Mouse (Mus musculus): ENCODE measurements around the gene Pdss2. TPM values are rescaled to one million over a fixed set of nuclear protein-coding genes. Genes with fewer than 3 reads are reported as not detected.

The Pdss2 gene
- polyA plus RNA-seq, 1 experiment from 2014 or later = 16.5 TPM

DNA sequence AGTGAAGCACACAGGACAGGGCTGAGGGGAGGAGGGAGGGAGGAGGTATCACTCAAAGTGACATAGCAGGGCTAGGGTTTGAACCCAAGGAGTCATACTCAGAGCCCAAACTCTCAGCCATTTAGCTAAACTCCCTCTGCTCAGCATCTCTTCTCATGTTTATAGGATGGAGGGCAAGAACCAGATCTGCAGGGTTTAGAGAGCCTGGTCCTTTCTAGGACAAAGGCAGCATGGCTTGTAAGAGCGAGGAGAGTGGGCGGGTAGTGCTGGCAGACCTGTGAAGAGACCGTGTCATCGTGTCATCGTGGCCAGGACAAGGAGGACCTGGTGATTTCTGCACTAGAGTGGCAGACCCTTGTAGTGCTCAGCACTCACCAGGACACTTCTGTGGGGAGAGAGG is 99.7 kb downstream of the Pdss2 start:
- Histone ChIP-seq H3K9ac (ENCODE audit: low read depth, low read length) (no peak overlapping the region), H3K36me3 (ENCODE audit: control insufficient read depth, insufficient read depth, low read length) (no peaks in the 10 kb centered on the region), H3K4me2 (ENCODE audit: low read depth, low read length) (no peak overlapping the region), H3K4me1 (ENCODE audit: control insufficient read depth, insufficient read depth, low read length) (no peaks in the 10 kb centered on the region; the same call in 1 of the 2 replicates), H3K27ac (ENCODE audit: low read length) (no peak overlapping the region), H3K27me3 (replicated peaks; ENCODE audit: control insufficient read depth, insufficient read depth, low read length) (no peaks in the 10 kb centered on the region; the same call in 1 of the 2 replicates), H3K9me3 (ENCODE audit: control insufficient read depth, low read length) (no peaks in the 10 kb centered on the region), H3K4me3 (ENCODE audit: low read length) (no peak overlapping the region)
- no peak for ATAC-seq
- 90% methylated on average over 5 of the region's 5 CpGs for WGBS

DNA sequence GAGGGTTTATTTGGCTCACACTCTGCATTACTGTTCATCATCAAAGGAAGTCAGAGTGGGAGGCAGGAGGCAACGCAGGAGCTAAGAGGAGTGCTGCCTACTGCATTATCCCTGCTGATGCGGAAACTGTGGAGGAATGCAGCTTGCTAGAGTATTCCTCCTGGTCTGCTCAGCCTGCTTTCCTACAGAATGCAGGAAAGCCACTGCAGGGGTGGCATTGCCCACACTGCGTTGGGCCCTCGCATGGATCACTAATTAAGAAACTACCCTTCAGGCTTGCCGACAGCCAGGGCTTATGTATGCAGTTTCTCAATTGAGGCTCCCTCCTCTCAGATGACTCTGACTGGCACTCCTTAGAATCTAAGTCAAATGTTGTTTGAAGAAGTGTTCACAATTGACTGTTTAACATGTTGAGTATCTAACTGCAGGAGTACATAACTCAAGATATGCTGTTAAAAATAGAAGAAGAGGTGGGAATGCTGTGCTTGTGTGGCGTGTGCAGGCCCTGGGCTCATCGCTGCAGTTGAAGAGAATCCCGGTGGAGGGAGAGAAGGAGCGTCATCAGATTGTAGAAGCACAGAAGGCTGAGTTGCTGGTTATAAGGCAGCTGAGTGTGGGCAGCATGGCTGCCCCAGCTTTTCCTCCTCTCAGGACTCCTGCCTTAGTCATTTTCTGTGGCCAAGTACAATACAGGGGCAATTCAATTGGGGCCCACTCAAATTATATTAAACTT is 101.3 kb downstream of the Pdss2 start:
- Histone ChIP-seq H3K4me2 (ENCODE audit: low read depth, low read length) (no peak overlapping the region), H3K9me3 (ENCODE audit: control insufficient read depth, low read length) (no peaks in the 10 kb centered on the region), H3K4me3 (ENCODE audit: low read length) (no peak overlapping the region), H3K9ac (ENCODE audit: low read depth, low read length) (no peak overlapping the region), H3K27ac (ENCODE audit: low read length) (no peak overlapping the region), H3K27me3 (replicated peaks; ENCODE audit: control insufficient read depth, insufficient read depth, low read length) (no peaks in the 10 kb centered on the region; the same call in 1 of the 2 replicates), H3K4me1 (ENCODE audit: control insufficient read depth, insufficient read depth, low read length) (no peaks in the 10 kb centered on the region; the same call in 1 of the 2 replicates), H3K36me3 (ENCODE audit: control insufficient read depth, insufficient read depth, low read length) (no peaks in the 10 kb centered on the region)
- 75% methylated on average over 9 of the region's 9 CpGs for WGBS
- ATAC-seq = no peak

DNA sequence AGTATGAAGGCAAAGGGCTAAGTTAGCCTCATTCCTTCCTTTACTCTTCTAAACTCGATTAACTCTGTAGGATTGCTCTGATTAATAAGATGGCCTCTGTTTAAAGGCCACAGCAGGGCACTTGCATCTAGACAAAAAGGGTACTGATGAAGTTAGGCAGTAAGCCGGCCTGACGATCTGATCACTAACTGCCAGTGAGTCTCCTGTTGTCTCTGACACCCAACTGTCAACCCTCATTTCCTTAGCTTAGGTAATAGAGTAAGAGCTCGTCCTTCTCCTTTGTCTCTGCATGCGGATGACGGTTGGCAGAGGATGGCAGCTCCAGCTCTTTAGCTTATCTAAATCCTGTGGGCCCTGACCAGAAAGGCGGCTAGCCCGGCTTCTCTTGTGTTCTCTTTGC is 102.1 kb downstream of the Pdss2 start:
- Histone ChIP-seq H3K27me3 (replicated peaks; ENCODE audit: control insufficient read depth, insufficient read depth, low read length) (no peaks in the 10 kb centered on the region; the same call in 1 of the 2 replicates), H3K4me3 (ENCODE audit: low read length) (no peak overlapping the region), H3K4me2 (ENCODE audit: low read depth, low read length) (no peak overlapping the region), H3K36me3 (ENCODE audit: control insufficient read depth, insufficient read depth, low read length) (no peaks in the 10 kb centered on the region), H3K9me3 (ENCODE audit: control insufficient read depth, low read length) (no peaks in the 10 kb centered on the region), H3K9ac (ENCODE audit: low read depth, low read length) (no peak overlapping the region), H3K27ac (ENCODE audit: low read length) (no peak overlapping the region), H3K4me1 (ENCODE audit: control insufficient read depth, insufficient read depth, low read length) (no peaks in the 10 kb centered on the region; the same call in 1 of the 2 replicates)
- 68% methylated on average over 8 of the region's 8 CpGs for WGBS
- no peak for ATAC-seq

DNA sequence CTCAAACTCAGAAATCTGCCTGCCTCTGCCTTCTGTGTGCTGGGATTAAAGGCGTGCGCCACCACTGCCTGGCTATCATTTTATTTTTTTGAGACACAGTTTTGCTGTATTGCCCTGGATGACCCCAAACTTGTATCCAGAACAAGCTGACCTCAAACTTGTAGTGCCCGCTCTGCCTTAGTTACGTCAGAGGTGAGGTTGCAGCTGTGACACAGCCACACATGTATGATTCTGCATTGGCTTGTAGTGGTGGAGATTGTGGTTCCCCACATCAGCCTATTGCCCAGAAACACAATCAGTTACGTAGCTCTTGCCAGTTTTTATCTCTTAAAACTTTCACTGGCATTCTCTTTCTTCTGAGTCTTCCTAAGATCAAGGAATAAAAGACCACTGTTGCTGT is 108.5 kb downstream of the Pdss2 start:
- Histone ChIP-seq H3K9ac (ENCODE audit: low read depth, low read length) (no peak overlapping the region), H3K4me2 (ENCODE audit: low read depth, low read length) (no peak overlapping the region), H3K4me3 (ENCODE audit: low read length) (no peak overlapping the region), H3K27me3 (replicated peaks; ENCODE audit: control insufficient read depth, insufficient read depth, low read length) (no peaks in the 10 kb centered on the region), H3K36me3 (ENCODE audit: control insufficient read depth, insufficient read depth, low read length) (no peaks in the 10 kb centered on the region), H3K27ac (ENCODE audit: low read length) (no peak overlapping the region), H3K9me3 (ENCODE audit: control insufficient read depth, low read length) (no peaks in the 10 kb centered on the region), H3K4me1 (ENCODE audit: control insufficient read depth, insufficient read depth, low read length) (0 out of 2 replicates have a peak, but pooled peaks cover 3% of the 10 kb centered on the region)
- 93% methylated on average over 5 of the region's 5 CpGs for WGBS
- ATAC-seq = no peak

DNA sequence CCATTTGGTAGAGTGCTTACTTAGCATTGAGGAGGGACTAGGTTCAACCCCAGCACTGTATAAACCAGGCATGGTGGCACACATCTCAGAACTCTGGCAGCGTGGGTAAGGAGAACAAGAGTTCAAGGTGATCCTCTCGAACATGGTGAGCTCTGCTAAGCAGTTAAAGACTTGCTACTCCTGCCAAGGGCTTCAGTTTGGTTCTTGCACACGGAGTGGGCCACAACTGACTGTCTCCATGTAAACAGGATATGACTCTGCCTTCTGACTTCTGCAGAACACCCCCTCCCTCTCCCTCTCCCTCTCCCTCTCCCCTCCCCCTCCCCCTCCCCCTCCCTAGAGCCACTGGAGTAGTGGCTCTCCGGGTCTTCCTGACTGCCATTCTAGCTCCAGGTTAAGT is 109.4 kb downstream of the Pdss2 start:
- H3K36me3 ChIP-seq (ENCODE audit: control insufficient read depth, insufficient read depth, low read length) = no peaks in the 10 kb centered on the region
- 41% methylated on average over 4 of the region's 4 CpGs for WGBS
- ATAC-seq = no peak
- no peaks in the 10 kb centered on the region for H3K9me3 ChIP-seq (ENCODE audit: control insufficient read depth, low read length)
- no peak overlapping the region for H3K27ac ChIP-seq (ENCODE audit: low read length)
- H3K9ac ChIP-seq (ENCODE audit: low read depth, low read length) = no peak overlapping the region
- no peak overlapping the region for H3K4me2 ChIP-seq (ENCODE audit: low read depth, low read length)
- H3K4me1 ChIP-seq (ENCODE audit: control insufficient read depth, insufficient read depth, low read length) = 0 out of 2 replicates have a peak, but pooled peaks cover 3% of the 10 kb centered on the region
- no peaks in the 10 kb centered on the region for H3K27me3 ChIP-seq (replicated peaks; ENCODE audit: control insufficient read depth, insufficient read depth, low read length)
- H3K4me3 ChIP-seq (ENCODE audit: low read length) = no peak overlapping the region

DNA sequence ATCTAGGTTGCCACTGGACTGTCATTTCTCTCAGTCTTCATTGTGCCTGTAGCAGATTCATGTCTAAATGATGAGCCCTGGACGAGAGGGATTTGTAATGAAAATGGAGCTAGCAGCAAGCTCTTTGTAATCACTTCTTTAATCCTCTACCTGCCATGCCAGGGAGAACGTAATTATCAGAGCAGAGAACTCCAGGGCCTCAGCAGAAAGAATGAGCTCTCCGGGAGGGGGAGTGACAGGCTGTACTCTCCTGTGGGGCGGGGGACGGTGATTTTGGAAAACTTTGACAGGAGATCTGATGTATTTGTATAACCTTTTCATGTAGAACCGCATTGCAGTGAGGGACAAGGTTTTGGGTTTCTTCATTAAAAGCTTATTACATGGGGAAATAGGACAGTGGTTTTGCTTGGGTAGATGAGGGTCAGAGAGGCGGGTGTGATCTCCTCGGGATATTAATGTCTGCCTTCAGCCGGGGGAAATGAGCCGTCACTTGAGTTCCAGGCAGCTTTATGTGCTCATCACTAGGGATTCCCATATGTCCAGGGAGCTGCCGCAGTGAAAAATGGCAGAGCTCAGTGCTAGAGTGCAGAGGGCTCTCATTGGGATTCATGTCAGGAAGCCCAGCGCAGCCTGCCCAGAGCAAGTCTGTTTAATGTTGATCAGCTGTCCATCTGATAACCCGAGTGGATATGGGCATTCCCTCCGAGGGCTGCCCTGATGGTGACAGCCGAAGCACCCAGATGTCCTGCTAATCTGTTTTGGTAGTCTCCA is 110.8 kb downstream of the Pdss2 start:
- Histone ChIP-seq H3K4me2 (ENCODE audit: low read depth, low read length) (no peak overlapping the region), H3K27me3 (replicated peaks; ENCODE audit: control insufficient read depth, insufficient read depth, low read length) (no peaks in the 10 kb centered on the region), H3K4me3 (ENCODE audit: low read length) (no peak overlapping the region), H3K36me3 (ENCODE audit: control insufficient read depth, insufficient read depth, low read length) (no peaks in the 10 kb centered on the region), H3K9me3 (ENCODE audit: control insufficient read depth, low read length) (no peaks in the 10 kb centered on the region), H3K9ac (ENCODE audit: low read depth, low read length) (no peak overlapping the region), H3K4me1 (ENCODE audit: control insufficient read depth, insufficient read depth, low read length) (peaks cover 6% of the 10 kb centered on the region; the same call in 1 of the 2 replicates), H3K27ac (ENCODE audit: low read length) (no peak overlapping the region)
- no peak for ATAC-seq
- 37% methylated on average over 15 of the region's 15 CpGs for WGBS

DNA sequence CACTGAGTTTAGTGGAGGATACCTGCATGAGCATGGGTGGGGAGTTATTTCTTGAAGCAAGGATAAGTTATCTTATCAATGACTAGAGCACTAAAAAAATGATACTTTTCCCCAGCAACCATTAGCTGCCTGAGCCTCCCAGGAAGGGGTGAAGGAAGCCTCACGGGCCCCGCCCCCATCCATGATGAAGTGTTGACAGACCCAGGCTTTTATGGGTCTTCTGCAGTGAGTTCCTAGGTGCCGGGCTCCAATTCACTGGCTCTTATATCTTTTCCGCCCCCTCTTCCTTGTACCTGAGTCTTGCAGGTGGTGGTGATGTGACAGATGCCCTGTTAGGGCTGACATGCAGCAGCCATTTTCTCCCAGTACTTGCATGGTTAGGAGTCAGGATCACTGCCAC is 114.6 kb downstream of the Pdss2 start:
- Histone ChIP-seq H3K9me3 (ENCODE audit: control insufficient read depth, low read length) (no peaks in the 10 kb centered on the region), H3K27me3 (replicated peaks; ENCODE audit: control insufficient read depth, insufficient read depth, low read length) (no peaks in the 10 kb centered on the region)
- WGBS = 49% methylated on average over 4 of the region's 4 CpGs

DNA sequence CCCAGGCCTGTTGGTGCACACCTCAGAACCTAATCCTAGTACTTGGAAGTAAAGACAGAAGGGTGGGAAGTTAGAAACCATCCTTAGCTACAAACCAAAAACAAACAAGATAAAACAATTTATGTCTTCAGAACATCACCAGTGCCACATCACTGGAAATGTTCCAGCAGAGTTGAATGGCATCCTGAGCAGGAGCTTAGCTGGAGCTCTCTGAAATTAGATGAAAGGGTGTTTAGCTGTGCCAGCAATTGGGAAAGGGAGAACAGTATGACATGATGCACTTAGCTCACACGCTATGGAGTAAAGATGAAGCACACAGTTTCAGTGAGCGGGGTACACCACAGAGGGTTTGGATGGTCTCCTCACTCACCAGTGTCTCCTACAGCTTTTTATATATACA is 115.8 kb downstream of the Pdss2 start:
- Histone ChIP-seq H3K9me3 (ENCODE audit: control insufficient read depth, low read length) (no peaks in the 10 kb centered on the region), H3K27me3 (replicated peaks; ENCODE audit: control insufficient read depth, insufficient read depth, low read length) (no peaks in the 10 kb centered on the region), H3K9ac (ENCODE audit: low read depth, low read length) (no peak overlapping the region), H3K27ac (ENCODE audit: low read length) (no peak overlapping the region), H3K4me3 (ENCODE audit: low read length) (no peak overlapping the region), H3K36me3 (ENCODE audit: control insufficient read depth, insufficient read depth, low read length) (no peaks in the 10 kb centered on the region), H3K4me2 (ENCODE audit: low read depth, low read length) (no peak overlapping the region), H3K4me1 (ENCODE audit: control insufficient read depth, insufficient read depth, low read length) (peaks cover 4% of the 10 kb centered on the region; the same call in 1 of the 2 replicates)
- 91% methylated on average over 2 of the region's 2 CpGs for WGBS
- ATAC-seq = no peak

More for the DNA sequence above, 114.6 kb downstream of the Pdss2 start:
- Histone ChIP-seq H3K4me2 (ENCODE audit: low read depth, low read length) (no peak overlapping the region), H3K36me3 (ENCODE audit: control insufficient read depth, insufficient read depth, low read length) (no peaks in the 10 kb centered on the region), H3K27ac (ENCODE audit: low read length) (no peak overlapping the region), H3K4me1 (ENCODE audit: control insufficient read depth, insufficient read depth, low read length) (peaks cover 4% of the 10 kb centered on the region; the same call in 1 of the 2 replicates), H3K4me3 (ENCODE audit: low read length) (no peak overlapping the region), H3K9ac (ENCODE audit: low read depth, low read length) (no peak overlapping the region)
- ATAC-seq = peak; percentile 55; the same call in 1 of the 2 replicates

DNA sequence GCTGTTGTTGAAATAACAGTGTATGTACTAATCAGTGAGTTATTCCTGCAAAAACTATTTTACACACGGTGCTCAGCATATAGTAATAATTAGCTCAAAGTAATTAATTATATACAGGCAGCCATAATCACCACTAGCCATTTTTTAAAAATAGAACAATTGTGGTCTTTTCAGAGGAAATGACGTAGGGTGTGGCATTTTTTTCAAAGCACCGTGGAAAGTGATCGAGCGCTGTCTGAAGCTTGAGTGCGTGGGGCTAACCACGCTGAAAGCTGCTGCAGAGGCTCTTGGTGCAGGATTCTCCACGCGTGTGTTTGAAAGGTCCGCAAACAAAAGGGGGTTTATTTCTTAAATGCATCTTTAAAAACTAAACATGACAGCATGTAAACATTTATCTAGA is 118.5 kb downstream of the Pdss2 start:
- Histone ChIP-seq H3K4me2 (ENCODE audit: low read depth, low read length) (no peak overlapping the region), H3K9ac (ENCODE audit: low read depth, low read length) (no peak overlapping the region), H3K36me3 (ENCODE audit: control insufficient read depth, insufficient read depth, low read length) (no peaks in the 10 kb centered on the region), H3K4me3 (ENCODE audit: low read length) (no peak overlapping the region), H3K27me3 (replicated peaks; ENCODE audit: control insufficient read depth, insufficient read depth, low read length) (no peaks in the 10 kb centered on the region), H3K9me3 (ENCODE audit: control insufficient read depth, low read length) (no peaks in the 10 kb centered on the region), H3K27ac (ENCODE audit: low read length) (no peak overlapping the region), H3K4me1 (ENCODE audit: control insufficient read depth, insufficient read depth, low read length) (peaks cover 4% of the 10 kb centered on the region; the same call in 1 of the 2 replicates)
- no peak for ATAC-seq
- 67% methylated on average over 10 of the region's 10 CpGs for WGBS

Data from intestine, embryonic 16.5 days (tissue).